Mouse (Mus musculus) heart, embryonic 10.5 days (tissue): Measurements from ENCODE around the gene Nrip1. TPM values are rescaled to one million over a fixed set of nuclear protein-coding genes. Genes with fewer than 3 reads are reported as not detected.
A peak's percentile ranks its signal among the peaks of the same experiment; 100 is the strongest.

Experiments
- DNase-seq: peaks from one replicate; pipeline ENCODE4 v3.0.0-alpha.2; 2017; ENCODE audit warnings: low spot score
- H3K27ac ChIP-seq: fragments of 300-500 bp; sonication (generic); 2 replicates; pipeline ENCODE4 v1.5.1; 2016; ENCODE audit warnings: mild to moderate bottlenecking
- H3K27me3 ChIP-seq: fragments of 300-500 bp; sonication (generic); 2 replicates; pipeline ENCODE4 v1.6.1; 2016; ENCODE audit warnings: mild to moderate bottlenecking; ENCODE audit not compliant: poor library complexity, insufficient read depth, severe bottlenecking
- H3K36me3 ChIP-seq: fragments of 300-500 bp; sonication (generic); 2 replicates; pipeline ENCODE4 v1.6.1; 2016; ENCODE audit warnings: mild to moderate bottlenecking, moderate library complexity
- H3K4me1 ChIP-seq: fragments of 300-500 bp; sonication (generic); 2 replicates; pipeline ENCODE4 v1.6.1; 2016; ENCODE audit warnings: mild to moderate bottlenecking
- H3K4me3 ChIP-seq: fragments of 300-500 bp; sonication (generic); 2 replicates; pipeline ENCODE4 v1.5.1; 2016; ENCODE audit warnings: mild to moderate bottlenecking, moderate library complexity
- H3K9me3 ChIP-seq: fragments of 300-500 bp; sonication (generic); 2 replicates; pipeline ENCODE4 v1.6.1; 2016; ENCODE audit warnings: mild to moderate bottlenecking, moderate library complexity
- WGBS: fragments of 180-500 bp; shearing (Covaris S2); methylation state at CpG from one replicate; pipeline ENCODE4 v1.1.7; 2016; 5-methylcytosine and 5-hydroxymethylcytosine counted together
- polyA plus RNA-seq: library from polyadenylated mRNA; unstranded; fragments of >200 nt; fragmentation: Nextera tagmentation; extraction: Ambion mirVana; gene quantifications from 2 replicates; pipeline ENCODE4 v1.2.1, GENCODE M21; 2016

Nrip1 gene
- polyA plus RNA-seq, 1 experiment from 2014 or later: 31.2 TPM

DNA sequence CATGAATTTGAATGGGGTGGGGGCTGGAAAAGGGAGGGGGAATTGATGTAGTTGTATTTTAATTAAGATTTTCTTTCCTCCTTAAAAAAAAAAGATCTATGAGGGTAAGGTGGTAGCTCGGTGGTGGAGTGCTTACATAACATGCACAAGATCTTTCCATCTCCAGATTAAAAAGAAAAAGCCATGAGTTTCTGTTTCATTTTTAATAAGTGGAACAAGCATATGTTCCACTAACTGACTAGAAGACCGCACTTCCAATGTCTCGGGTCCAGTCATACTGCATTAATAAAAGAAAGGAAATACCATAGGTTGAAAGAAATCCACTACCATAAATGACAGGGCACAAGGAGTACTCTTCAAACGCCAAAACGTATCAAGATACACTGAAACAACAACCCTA, 18.4 kb downstream of the Nrip1 start:
- Histone ChIP-seq H3K9me3 (no peaks in the 10 kb centered on the region), H3K27me3 (no peaks in the 10 kb centered on the region), H3K4me1 (peaks cover 11% of the 10 kb centered on the region; the same call in 1 of the 2 replicates), H3K27ac (no peak overlapping the region), H3K36me3 (peaks cover 11% of the 10 kb centered on the region), H3K4me3 (no peak overlapping the region)
- WGBS: 88% methylated on average over 5 of the region's 5 CpGs
- no peak for DNase-seq

DNA sequence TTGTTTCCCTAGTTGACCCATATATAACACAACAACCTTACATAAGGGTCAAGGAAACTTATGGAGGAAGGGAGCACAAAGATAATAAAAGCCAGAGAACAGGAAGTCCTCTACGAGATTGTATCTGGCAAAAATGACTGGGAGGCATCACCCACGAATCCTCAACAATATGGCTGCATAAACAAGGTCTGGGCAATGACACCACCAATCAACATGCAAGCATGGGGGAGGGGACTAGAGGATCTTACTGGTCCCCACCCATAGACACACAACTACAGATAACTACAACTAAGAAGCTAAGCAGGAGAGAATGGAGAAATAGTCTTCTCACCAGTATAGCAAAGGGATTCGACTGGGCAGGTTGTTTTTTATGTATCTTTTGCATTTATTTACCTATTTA, 18.8 kb downstream of the Nrip1 start:
- no peak for DNase-seq
- Histone ChIP-seq H3K27me3 (no peaks in the 10 kb centered on the region), H3K27ac (no peak overlapping the region), H3K9me3 (no peaks in the 10 kb centered on the region), H3K36me3 (peaks cover 12% of the 10 kb centered on the region), H3K4me3 (no peak overlapping the region), H3K4me1 (peaks cover 11% of the 10 kb centered on the region; the same call in 1 of the 2 replicates)
- WGBS: 66% methylated on average over 3 of the region's 3 CpGs

DNA sequence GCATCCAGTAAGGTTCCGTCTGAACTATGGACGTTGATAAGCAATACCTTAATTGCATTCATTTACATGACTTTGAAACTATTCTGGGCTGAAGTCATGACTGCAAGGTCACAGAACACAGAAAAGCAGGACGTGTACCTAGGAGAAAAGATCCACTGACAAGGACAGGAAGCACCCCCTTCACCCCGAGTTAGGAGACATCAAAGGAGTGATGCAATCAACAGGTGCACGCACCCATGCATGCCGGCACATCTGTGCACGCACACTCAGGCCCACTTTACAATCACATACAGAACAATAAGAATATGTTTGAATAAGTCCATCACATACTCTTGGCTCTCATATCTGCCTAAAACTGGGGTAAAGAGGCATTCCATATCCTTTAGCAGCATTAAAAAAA, 19.3 kb downstream of the Nrip1 start:
- peaks cover 11% of the 10 kb centered on the region; the same call in 1 of the 2 replicates for H3K4me1 ChIP-seq
- 75% methylated on average over 7 of the region's 7 CpGs for WGBS
- H3K27ac ChIP-seq: no peak overlapping the region
- no peak overlapping the region for H3K4me3 ChIP-seq
- H3K27me3 ChIP-seq: no peaks in the 10 kb centered on the region
- H3K36me3 ChIP-seq: peaks cover 17% of the 10 kb centered on the region
- DNase-seq: no peak
- no peaks in the 10 kb centered on the region for H3K9me3 ChIP-seq

DNA sequence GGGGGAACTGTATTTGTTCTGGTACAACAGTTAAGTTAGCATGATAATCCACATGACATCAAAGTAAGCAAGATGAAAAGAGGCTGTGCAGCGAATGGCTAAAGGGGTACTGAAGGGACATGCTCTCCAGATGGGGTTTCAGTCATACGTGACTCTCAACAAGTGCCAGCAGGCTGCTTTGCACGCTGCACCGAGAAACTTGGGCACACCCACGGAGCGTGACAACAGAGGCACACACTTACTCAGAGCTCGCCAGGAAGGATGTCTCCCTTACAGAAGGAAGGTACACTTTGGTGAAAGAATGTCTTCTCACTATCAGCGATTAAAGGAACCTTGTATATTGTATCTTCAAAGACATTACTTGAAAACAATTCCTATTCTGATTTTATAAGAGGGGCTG, 22.7 kb downstream of the Nrip1 start:
- Histone ChIP-seq H3K4me3 (no peak overlapping the region), H3K27ac (no peak overlapping the region), H3K9me3 (no peaks in the 10 kb centered on the region), H3K27me3 (no peaks in the 10 kb centered on the region), H3K4me1 (peaks cover 8% of the 10 kb centered on the region; the same call in 1 of the 2 replicates), H3K36me3 (peaks cover 27% of the 10 kb centered on the region)
- WGBS: 85% methylated on average over 8 of the region's 8 CpGs
- no peak for DNase-seq

DNA sequence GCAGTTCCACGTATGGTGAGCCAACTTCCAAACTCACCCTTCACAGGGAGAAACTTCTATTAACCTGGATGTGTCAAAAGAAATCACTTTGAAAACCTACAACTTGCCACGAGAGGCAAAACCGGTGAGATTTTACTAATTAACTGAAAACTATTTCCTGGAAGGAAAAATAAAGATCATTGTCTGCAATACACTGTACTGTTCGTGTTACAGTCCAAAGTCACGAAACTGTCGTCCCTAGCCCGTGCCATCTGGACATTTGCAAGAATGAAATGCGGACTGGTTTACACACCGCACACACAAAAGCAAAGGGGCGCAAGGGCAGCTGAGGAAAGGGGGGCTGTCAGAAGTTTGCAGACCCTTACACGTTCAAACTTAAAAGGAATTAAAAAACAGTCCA, 24.6 kb downstream of the Nrip1 start:
- Histone ChIP-seq H3K27me3 (no peaks in the 10 kb centered on the region), H3K4me3 (no peak overlapping the region), H3K36me3 (peaks cover 39% of the 10 kb centered on the region), H3K4me1 (no peaks in the 10 kb centered on the region), H3K27ac (no peak overlapping the region), H3K9me3 (0 out of 2 replicates have a peak, but pooled peaks cover 2% of the 10 kb centered on the region)
- whole genome bisulfite sequencing: 90% methylated on average over 11 of the region's 11 CpGs
- DNase-seq: no peak

DNA sequence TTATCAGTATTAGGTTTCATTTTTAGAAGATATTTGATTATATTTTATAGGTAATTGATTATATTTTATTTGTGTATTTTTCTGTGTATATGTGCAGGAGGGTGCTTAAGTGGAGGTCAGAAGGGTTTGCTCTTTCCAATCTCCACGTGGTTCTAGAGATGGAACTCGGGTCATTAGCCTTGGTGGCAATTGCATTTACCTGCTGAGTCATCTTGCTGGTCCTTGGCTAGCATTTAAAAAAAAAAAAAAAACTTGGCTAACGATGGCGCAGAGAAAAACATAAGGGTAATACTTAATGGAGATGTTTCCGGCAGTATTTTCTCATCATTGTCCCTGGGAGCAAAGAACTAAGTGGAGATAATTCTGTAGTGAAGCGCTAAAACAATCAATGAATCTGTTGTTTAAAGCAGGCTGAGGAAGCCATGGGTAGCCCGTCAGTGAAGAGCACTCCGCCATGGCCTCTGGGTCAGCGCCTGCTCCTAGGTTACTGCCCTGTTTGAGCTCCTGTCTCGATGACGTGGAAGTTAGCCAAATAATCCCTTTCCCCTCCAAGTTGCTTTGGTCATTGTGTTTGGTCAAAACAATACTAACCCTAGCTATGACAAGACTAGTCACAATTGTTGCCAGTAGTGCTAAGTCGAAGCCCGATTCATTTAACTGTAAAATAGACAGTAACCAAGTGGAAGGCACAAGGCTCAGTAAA, 25.8 kb downstream of the Nrip1 start:
- WGBS: 91% methylated on average over 13 of the region's 13 CpGs
- peaks cover 45% of the 10 kb centered on the region for H3K36me3 ChIP-seq
- no peak overlapping the region for H3K27ac ChIP-seq
- DNase-seq: no peak
- no peaks in the 10 kb centered on the region for H3K27me3 ChIP-seq
- 0 out of 2 replicates have a peak, but pooled peaks cover 3% of the 10 kb centered on the region for H3K9me3 ChIP-seq
- H3K4me3 ChIP-seq: no peak overlapping the region
- no peaks in the 10 kb centered on the region for H3K4me1 ChIP-seq

DNA sequence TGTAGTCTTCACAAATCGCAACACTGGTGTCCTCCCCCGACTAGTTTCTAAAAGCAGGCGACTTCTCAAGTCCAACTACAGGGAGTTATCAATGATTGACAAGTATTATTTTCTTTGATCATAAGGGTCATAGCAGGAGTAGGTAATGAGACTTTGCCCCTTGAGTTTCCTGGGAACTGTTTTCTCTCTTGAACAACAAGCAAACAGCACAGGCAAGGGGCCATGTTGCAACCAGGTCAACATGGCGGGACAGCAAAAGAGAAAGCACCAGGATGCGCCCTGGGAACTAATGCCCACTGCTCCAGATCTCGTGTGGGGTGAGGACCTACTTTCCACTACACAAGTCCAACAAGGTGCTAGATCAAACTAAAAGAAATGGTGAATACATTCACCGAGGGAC, 27.3 kb downstream of the Nrip1 start:
- peaks cover 39% of the 10 kb centered on the region for H3K36me3 ChIP-seq

DNA sequence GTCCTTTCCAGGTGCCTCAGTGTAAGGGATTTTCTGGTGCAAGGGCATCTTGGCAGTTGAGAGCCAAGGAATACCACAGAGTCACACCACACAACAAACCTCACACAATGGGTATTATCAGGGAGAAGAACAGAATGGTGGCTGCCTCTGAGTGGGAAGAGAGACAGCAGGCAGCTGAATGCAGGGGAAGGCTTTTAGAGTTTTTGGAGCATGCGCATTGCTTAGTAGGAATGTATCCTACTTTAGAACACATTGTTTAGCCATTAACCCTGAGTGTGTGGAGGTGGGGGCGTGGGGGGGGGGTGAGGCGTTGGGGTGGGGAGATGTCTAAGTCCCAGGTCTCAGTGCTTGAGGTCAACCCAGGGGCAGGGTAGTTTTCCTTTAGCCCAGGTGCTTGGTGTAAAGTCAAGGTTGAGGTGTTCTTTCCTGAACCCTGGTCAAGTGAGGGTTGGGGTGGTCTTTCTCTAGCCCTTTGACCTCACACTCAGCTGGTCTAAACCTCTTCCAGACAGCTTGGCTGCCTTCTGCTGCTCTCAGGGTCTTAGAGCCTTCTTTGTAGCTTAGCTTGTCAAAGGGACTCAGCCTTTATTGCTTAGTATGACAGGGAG, 28.8 kb downstream of the Nrip1 start:
- peaks cover 35% of the 10 kb centered on the region for H3K36me3 ChIP-seq
- H3K27me3 ChIP-seq: no peaks in the 10 kb centered on the region
- 87% methylated on average over 3 of the region's 3 CpGs for whole genome bisulfite sequencing
- 0 out of 2 replicates have a peak, but pooled peaks cover 3% of the 10 kb centered on the region for H3K9me3 ChIP-seq
- peaks cover 12% of the 10 kb centered on the region for H3K4me1 ChIP-seq
- H3K27ac ChIP-seq: no peak overlapping the region
- H3K4me3 ChIP-seq: no peak overlapping the region
- no peak for DNase-seq

More for the DNA sequence above, 27.3 kb downstream of the Nrip1 start:
- Histone ChIP-seq H3K4me1 (peaks cover 12% of the 10 kb centered on the region), H3K27ac (no peak overlapping the region), H3K9me3 (0 out of 2 replicates have a peak, but pooled peaks cover 3% of the 10 kb centered on the region), H3K27me3 (no peaks in the 10 kb centered on the region), H3K4me3 (no peak overlapping the region)
- DNase-seq: no peak
- 93% methylated on average over 7 of the region's 7 CpGs for WGBS

DNA sequence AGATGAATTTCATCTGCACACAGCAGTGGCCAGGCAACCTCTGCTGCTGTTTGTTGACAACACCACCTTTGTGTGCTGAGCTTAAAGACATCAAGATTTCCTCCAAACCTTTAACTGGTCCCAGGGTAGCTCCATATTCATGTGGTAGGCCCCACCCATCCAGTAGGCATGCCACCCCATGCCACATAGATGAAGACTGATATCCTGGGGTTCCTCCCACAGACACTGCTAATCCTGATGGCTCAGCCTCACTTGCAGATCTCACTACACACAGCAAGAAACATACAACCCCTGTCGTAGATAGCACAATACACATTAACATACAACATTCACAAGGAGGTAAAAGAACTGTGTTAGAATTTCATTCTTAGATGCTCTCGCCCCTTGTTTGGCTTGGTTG, 29.6 kb downstream of the Nrip1 start:
- Histone ChIP-seq H3K4me3 (no peak overlapping the region), H3K27ac (no peak overlapping the region), H3K4me1 (peaks cover 12% of the 10 kb centered on the region), H3K9me3 (0 out of 2 replicates have a peak, but pooled peaks cover 3% of the 10 kb centered on the region), H3K27me3 (no peaks in the 10 kb centered on the region), H3K36me3 (peaks cover 29% of the 10 kb centered on the region)
- 100% methylated on average over 2 of the region's 2 CpGs for WGBS
- no peak for DNase-seq

DNA sequence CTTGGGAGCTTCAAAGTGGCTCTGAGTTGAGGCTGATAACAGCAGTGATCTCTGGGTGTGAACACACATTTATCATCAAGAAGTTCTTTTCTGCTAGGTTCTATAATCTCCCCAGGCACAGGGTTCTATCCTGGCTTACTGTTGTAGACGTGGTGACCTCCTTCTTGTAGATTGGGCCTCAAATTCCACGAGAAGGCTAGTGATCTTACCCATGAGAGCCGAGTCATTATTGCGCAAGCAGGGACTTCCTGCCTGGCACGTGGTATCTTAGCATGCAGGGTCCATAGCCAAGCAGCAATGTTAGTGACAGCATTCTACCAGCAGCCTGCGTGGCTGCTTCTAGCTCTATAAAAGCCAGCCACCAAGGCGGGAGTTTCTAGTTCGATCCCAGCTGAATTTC, 32.0 kb downstream of the Nrip1 start:
- DNase-seq: peak; percentile 84
- H3K27ac ChIP-seq: no peak overlapping the region
- peaks cover 32% of the 10 kb centered on the region for H3K36me3 ChIP-seq
- WGBS: 64% methylated on average over 8 of the region's 8 CpGs
- H3K4me3 ChIP-seq: no peak overlapping the region
- no peaks in the 10 kb centered on the region for H3K27me3 ChIP-seq
- peaks cover 12% of the 10 kb centered on the region for H3K4me1 ChIP-seq
- 0 out of 2 replicates have a peak, but pooled peaks cover 3% of the 10 kb centered on the region for H3K9me3 ChIP-seq

DNA sequence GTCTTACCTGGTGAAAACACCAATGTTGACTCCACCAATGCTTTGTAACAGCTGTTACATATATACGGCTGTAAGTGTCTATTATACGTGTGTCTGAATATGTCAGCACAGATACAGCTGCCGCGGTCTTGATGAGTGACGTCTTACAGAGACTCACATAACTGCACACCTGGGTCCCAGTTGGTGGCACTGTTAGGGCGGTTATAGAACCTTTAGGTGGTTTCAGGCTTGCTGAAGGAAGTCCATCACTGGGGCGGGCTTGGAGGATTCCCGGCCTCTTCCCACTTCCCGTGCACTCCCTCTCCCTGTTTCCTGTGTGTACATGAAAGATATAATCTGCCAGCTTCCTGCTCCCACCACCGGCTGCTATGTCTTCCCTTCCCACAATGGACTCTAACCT, 34.4 kb downstream of the Nrip1 start:
- no peak overlapping the region for H3K27ac ChIP-seq
- 0 out of 2 replicates have a peak, but pooled peaks cover 3% of the 10 kb centered on the region for H3K9me3 ChIP-seq
- H3K4me3 ChIP-seq: no peak overlapping the region
- peaks cover 12% of the 10 kb centered on the region for H3K4me1 ChIP-seq
- no peaks in the 10 kb centered on the region for H3K27me3 ChIP-seq
- WGBS: 78% methylated on average over 10 of the region's 10 CpGs
- H3K36me3 ChIP-seq: peaks cover 22% of the 10 kb centered on the region
- no peak for DNase-seq

DNA sequence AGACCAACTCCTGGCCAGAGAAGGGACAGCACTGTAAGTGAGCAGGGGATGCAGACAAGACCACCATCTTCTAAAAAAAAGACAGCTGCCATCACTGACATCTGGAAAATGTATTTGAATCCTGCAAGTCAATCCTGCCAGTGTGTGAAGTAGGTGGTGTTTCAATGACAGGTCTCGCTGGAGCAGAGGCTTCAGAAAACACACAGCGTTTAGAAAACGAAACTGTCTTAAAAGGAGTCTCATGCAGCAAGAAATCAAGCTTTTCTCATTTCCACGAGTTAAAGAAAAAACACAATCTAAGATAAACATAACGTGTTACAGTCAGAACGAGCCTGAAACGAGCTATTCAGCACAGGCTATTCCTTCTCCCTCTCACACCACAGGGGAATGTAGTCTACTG, 36.3 kb downstream of the Nrip1 start:
- Histone ChIP-seq H3K9me3 (no peaks in the 10 kb centered on the region), H3K4me1 (peaks cover 7% of the 10 kb centered on the region), H3K27ac (no peak overlapping the region), H3K36me3 (peaks cover 14% of the 10 kb centered on the region; the same call in 1 of the 2 replicates), H3K27me3 (no peaks in the 10 kb centered on the region), H3K4me3 (no peak overlapping the region)
- no peak for DNase-seq
- WGBS: 81% methylated on average over 7 of the region's 7 CpGs

DNA sequence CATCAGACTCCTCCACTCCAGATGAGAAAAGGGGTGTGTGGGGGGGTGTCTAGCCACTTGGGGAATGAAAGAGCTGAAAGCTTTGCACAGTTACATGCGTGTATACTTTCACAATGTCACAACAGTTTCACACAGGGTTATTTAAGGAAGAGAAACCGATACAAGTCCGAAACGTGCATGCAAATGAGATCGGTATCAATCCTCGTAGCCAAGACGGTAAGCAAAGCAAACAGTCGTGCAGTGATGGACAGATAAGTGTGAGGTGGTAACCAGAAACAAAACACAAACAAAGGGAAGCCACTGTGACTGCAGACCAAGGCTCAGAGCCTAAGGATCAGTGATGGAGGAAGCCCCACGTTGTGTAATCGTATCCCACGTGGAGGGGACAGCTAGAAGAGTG, 36.7 kb downstream of the Nrip1 start:
- no peaks in the 10 kb centered on the region for H3K9me3 ChIP-seq
- H3K27me3 ChIP-seq: no peaks in the 10 kb centered on the region
- peaks cover 4% of the 10 kb centered on the region for H3K4me1 ChIP-seq
- 83% methylated on average over 11 of the region's 11 CpGs for WGBS
- peaks cover 14% of the 10 kb centered on the region; the same call in 1 of the 2 replicates for H3K36me3 ChIP-seq
- no peak overlapping the region for H3K27ac ChIP-seq
- H3K4me3 ChIP-seq: no peak overlapping the region
- DNase-seq: no peak
